Mouse (Mus musculus) liver, postnatal 0 days (tissue): ENCODE data around the gene Kctd21. TPM values are rescaled to one million over a fixed set of nuclear protein-coding genes. Genes with fewer than 3 reads are reported as not detected.

Experiments used
- ATAC-seq: fragments of 200-750 bp; cut with Nextera tagmentation; 2 replicates; pipeline ENCODE4 v1.8.0; 2017; ENCODE audit warnings: mild to moderate bottlenecking, moderate library complexity
- DNase-seq: peaks from one replicate; pipeline ENCODE4 v3.0.0-alpha.2; 2016
- H3K27ac ChIP-seq: fragments of 300-500 bp; sonication (generic); 2 replicates; pipeline ENCODE4 v1.5.1; 2014; ENCODE audit warnings: antibody characterized with exemption, moderate library complexity, mild to moderate bottlenecking, low read depth
- H3K27me3 ChIP-seq: fragments of 300-500 bp; sonication (generic); 2 replicates; pipeline ENCODE4 v1.6.1; 2014; ENCODE audit warnings: low read length, control low read depth, mixed read lengths; ENCODE audit not compliant: insufficient read depth
- H3K36me3 ChIP-seq: fragments of 300-500 bp; sonication (generic); replicated peaks from 2 replicates; pipeline ENCODE4 v1.6.1; 2014; ENCODE audit warnings: mild to moderate bottlenecking, control low read depth, low read length, moderate library complexity, mixed read lengths; ENCODE audit not compliant: insufficient read depth
- H3K4me1 ChIP-seq: fragments of 300-500 bp; sonication (generic); 2 replicates; pipeline ENCODE4 v1.6.1; 2014; ENCODE audit warnings: antibody characterized with exemption, mild to moderate bottlenecking, control low read depth; ENCODE audit not compliant: insufficient read depth
- H3K4me2 ChIP-seq: fragments of 300-500 bp; sonication (generic); 2 replicates; pipeline ENCODE4 v1.6.1; 2014; ENCODE audit warnings: low read depth, mild to moderate bottlenecking, low read length, moderate library complexity, mixed read lengths
- H3K4me3 ChIP-seq: fragments of 300-500 bp; sonication (generic); 2 replicates; pipeline ENCODE4 v1.5.1; 2014; ENCODE audit warnings: low read depth, low read length
- H3K9ac ChIP-seq: fragments of 300-500 bp; sonication (generic); replicated peaks from 2 replicates; pipeline ENCODE4 v1.6.1; 2014; ENCODE audit warnings: mild to moderate bottlenecking, moderate library complexity
- H3K9me3 ChIP-seq: fragments of 300-500 bp; sonication (generic); 2 replicates; pipeline ENCODE4 v1.6.1; 2016; ENCODE audit warnings: mild to moderate bottlenecking, control low read depth, low read length, mixed read lengths
- CTCF ChIP-seq: sonication (generic); IDR thresholded peaks from 2 replicates; pipeline ENCODE4 v1.5.1; 2016; ENCODE audit warnings: antibody characterized with exemption, low read depth
- EP300 ChIP-seq: IDR thresholded peaks from 2 replicates; pipeline ENCODE4 v1.6.1; 2016; ENCODE audit warnings: antibody characterized with exemption, low read depth, mild to moderate bottlenecking
- WGBS: fragments of 180-500 bp; shearing (Covaris S2); extraction: QIAGEN DNeasy Blood & Tissue Kit; methylation state at CpG from one replicate; pipeline ENCODE4 v1.1.7; 2014; ENCODE audit not compliant: insufficient replicate concordance; 5-methylcytosine and 5-hydroxymethylcytosine counted together
- polyA plus RNA-seq: library from polyadenylated mRNA; unstranded; fragments of >200 nt; fragmentation: Nextera tagmentation; extraction: Ambion mirVana; gene quantifications from 2 replicates; pipeline ENCODE4 v1.2.1, GENCODE M21; 2015

Gene Kctd21
- polyA plus RNA-seq, 1 experiment from 2014 or later, result 1.1 TPM

GRCm38 (mm10) chr7:97344655-97345054 is 12.5 kb downstream of the Kctd21 start:
- no peak overlapping the region for H3K27ac ChIP-seq
- 87% methylated on average over 2 of the region's 2 CpGs for WGBS
- no peak for ATAC-seq

GRCm38 (mm10) chr7:97345229-97345871 is 13.2 kb downstream of the Kctd21 start:
- no peak overlapping the region for H3K4me2 ChIP-seq
- ATAC-seq, result no peak
- H3K27ac ChIP-seq, result no peak overlapping the region
- no peaks in the 10 kb centered on the region for H3K27me3 ChIP-seq
- H3K4me3 ChIP-seq, result no peak overlapping the region
- no peak for TF ChIP-seq CTCF
- no peak for TF ChIP-seq EP300
- H3K9ac ChIP-seq, result no peak overlapping the region
- H3K4me1 ChIP-seq, result peaks cover 5% of the 10 kb centered on the region; the same call in 1 of the 2 replicates
- no peak for DNase-seq
- no peaks in the 10 kb centered on the region; the same call in 1 of the 2 replicates for H3K36me3 ChIP-seq
- WGBS, result 65% methylated on average over 10 of the region's 10 CpGs
- H3K9me3 ChIP-seq, result no peaks in the 10 kb centered on the region

More at GRCm38 (mm10) chr7:97344655-97345054, 12.5 kb downstream of the Kctd21 start:
- Histone ChIP-seq H3K36me3 (no peaks in the 10 kb centered on the region; the same call in 1 of the 2 replicates), H3K4me1 (peaks cover 5% of the 10 kb centered on the region; the same call in 1 of the 2 replicates), H3K4me3 (no peak overlapping the region), H3K9ac (no peak overlapping the region), H3K4me2 (no peak overlapping the region), H3K27me3 (no peaks in the 10 kb centered on the region), H3K9me3 (no peaks in the 10 kb centered on the region)
- TF ChIP-seq CTCF (no peak), EP300 (no peak)
- no peak for DNase-seq

- Histone ChIP-seq H3K4me1 (peaks cover 4% of the 10 kb centered on the region; the same call in 1 of the 2 replicates), H3K9me3 (no peaks in the 10 kb centered on the region), H3K9ac (no peak overlapping the region), H3K4me3 (no peak overlapping the region), H3K27ac (no peak overlapping the region), H3K4me2 (no peak overlapping the region), H3K27me3 (no peaks in the 10 kb centered on the region), H3K36me3 (no peaks in the 10 kb centered on the region; the same call in 1 of the 2 replicates)
- DNase-seq (no peak), ATAC-seq (peak; percentile 40; the same call in 1 of the 2 replicates)
- no peak for TF ChIP-seq EP300
- no peak for TF ChIP-seq CTCF
- WGBS, result 61% methylated on average over 9 of the region's 9 CpGs
Measured at GRCm38 (mm10) chr7:97346111-97346821, 14.1 kb downstream of the Kctd21 start.

- DNase-seq, result no peak
- H3K4me1 ChIP-seq, result no peaks in the 10 kb centered on the region
- 56% methylated on average over 3 of the region's 4 CpGs for WGBS
- H3K4me3 ChIP-seq, result no peak overlapping the region
- no peaks in the 10 kb centered on the region; the same call in 1 of the 2 replicates for H3K36me3 ChIP-seq
- peak; percentile 74 for ATAC-seq
- no peak for TF ChIP-seq CTCF
- TF ChIP-seq EP300, result peak; percentile 22; the same call in 1 of the 2 replicates
- H3K9ac ChIP-seq, result no peak overlapping the region
- no peaks in the 10 kb centered on the region for H3K9me3 ChIP-seq
- no peaks in the 10 kb centered on the region for H3K27me3 ChIP-seq
- no peak overlapping the region for H3K27ac ChIP-seq
- H3K4me2 ChIP-seq, result no peak overlapping the region
Measured at GRCm38 (mm10) chr7:97346822-97347166, 14.7 kb downstream of the Kctd21 start.

DNA sequence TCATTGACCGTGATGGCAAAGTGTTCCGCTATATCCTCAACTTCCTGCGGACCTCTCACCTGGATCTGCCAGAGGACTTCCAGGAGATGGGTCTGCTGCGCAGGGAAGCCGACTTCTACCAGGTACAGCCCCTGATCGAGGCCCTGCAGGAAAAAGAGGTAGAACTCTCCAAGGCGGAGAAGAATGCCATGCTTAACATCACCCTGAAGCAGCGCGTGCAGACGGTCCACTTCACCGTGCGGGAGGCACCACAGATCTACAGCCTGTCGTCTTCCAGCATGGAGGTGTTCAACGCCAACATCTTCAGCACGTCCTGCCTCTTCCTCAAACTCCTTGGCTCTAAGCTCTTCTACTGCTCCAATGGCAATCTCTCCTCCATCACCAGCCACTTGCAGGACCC is 15.3 kb downstream of the Kctd21 start:
- DNase-seq, result no peak
- TF ChIP-seq EP300 (no peak), CTCF (no peak)

GRCm38 (mm10) chr7:97348318-97348717 is 16.2 kb downstream of the Kctd21 start:
- no peak overlapping the region for H3K27ac ChIP-seq
- H3K4me3 ChIP-seq, result no peak overlapping the region
- H3K9ac ChIP-seq, result no peak overlapping the region
- H3K4me1 ChIP-seq, result no peaks in the 10 kb centered on the region
- no peak overlapping the region for H3K4me2 ChIP-seq
- H3K36me3 ChIP-seq, result no peaks in the 10 kb centered on the region; the same call in 1 of the 2 replicates
- WGBS, result 76% methylated on average over 3 of the region's 3 CpGs
- TF ChIP-seq CTCF, result no peak
- TF ChIP-seq EP300, result no peak
- no peak for DNase-seq
- ATAC-seq, result no peak
- H3K27me3 ChIP-seq, result no peaks in the 10 kb centered on the region
- H3K9me3 ChIP-seq, result no peaks in the 10 kb centered on the region

More for the DNA sequence above, 15.3 kb downstream of the Kctd21 start:
- no peaks in the 10 kb centered on the region; the same call in 1 of the 2 replicates for H3K36me3 ChIP-seq
- H3K4me3 ChIP-seq, result no peak overlapping the region
- no peaks in the 10 kb centered on the region for H3K4me1 ChIP-seq
- ATAC-seq, result no peak
- no peak overlapping the region for H3K27ac ChIP-seq
- no peaks in the 10 kb centered on the region for H3K27me3 ChIP-seq
- no peak overlapping the region for H3K4me2 ChIP-seq
- H3K9me3 ChIP-seq, result no peaks in the 10 kb centered on the region
- WGBS, result 88% methylated on average over 15 of the region's 15 CpGs
- no peak overlapping the region for H3K9ac ChIP-seq
